Mouse (Mus musculus) spleen, adult 2 months (tissue): ENCODE measurements around the gene Rec8.

ENCODE experiments used
- CTCF ChIP-seq: fragments of 200-500 bp; IDR thresholded peaks from 2 replicates; pipeline ENCODE4 v1.5.1; 2011; ENCODE audit warnings: mild to moderate bottlenecking, inconsistent platforms; ENCODE audit not compliant: insufficient read depth, insufficient read length, insufficient replicate concordance; ENCODE audit errors: extremely low read depth
- POLR2A ChIP-seq: fragments of 200-500 bp; IDR thresholded peaks from 2 replicates; pipeline ENCODE4 v1.6.1; 2011; ENCODE audit warnings: low read depth, low read length, inconsistent platforms

- TF ChIP-seq POLR2A: no peak
- TF ChIP-seq CTCF: no peak
Observed at GRCm38 (mm10) chr14:55672741-55673060, 54.9 kb downstream of the Rec8 start.
